Mouse (Mus musculus): Measurements from ENCODE around the gene Olfr432. TPM values are rescaled to one million over a fixed set of nuclear protein-coding genes. Genes with fewer than 3 reads are reported as not detected.

The Olfr432 gene
- polyA plus RNA-seq, 1 experiment from 2014 or later, result not detected

DNA sequence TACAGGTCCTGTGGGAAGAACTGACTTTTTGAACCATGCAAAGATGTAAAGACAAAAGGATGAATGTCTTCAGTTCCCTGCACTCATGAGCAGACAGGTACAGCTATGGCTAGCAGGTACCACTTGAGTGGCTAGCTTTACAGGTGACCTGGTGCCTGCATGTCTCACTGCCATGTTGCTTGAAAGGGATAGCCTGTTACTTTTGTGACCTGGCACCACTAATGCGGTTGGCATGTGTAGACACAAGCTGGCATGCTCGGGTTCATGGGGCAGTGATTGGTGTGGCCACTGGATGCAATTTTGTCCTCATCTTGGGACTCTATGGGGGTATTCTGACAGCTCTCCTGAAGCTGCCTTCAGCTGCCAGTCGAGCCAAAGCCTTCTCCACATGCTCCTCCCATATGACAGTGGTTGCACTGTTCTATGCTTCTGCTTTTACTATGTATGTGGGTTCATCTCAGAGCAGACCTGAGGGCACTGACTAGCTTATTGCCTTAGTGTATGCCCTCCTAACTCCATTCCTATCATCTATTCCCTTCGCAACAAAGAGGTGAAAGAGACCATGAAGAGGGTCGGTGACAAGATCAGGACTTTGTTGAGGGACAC lies 3.0 kb downstream of the Olfr432 start:
- DNase-seq (ENCODE audit: low spot score), result no peak
- WGBS, result 84% methylated on average over 5 of the region's 5 CpGs
- H3K27me3 ChIP-seq (ENCODE audit: low read depth, poor library complexity, severe bottlenecking), result no peaks in the 10 kb centered on the region

DNA sequence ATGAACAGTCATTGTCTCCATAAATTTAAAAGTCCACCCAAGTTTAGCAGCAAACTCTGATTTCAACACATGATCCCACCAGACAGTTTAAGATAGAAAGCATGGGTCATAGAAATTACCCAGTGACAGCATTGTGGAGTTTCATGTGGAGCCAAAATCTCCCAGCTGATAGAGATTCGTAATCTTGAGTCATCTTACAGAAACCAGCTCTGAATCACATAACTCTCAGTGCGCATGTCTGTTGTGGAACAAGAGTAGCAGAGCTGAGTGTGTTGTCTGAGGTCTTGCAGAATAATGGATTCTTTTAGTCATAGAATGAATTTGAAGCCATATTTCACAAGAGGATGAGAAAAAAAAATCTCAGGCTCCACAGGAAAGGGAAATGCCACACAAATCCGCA lies 4.0 kb downstream of the Olfr432 start:
- no peaks in the 10 kb centered on the region for H3K27me3 ChIP-seq (ENCODE audit: low read depth, poor library complexity, severe bottlenecking)
- H3K9me3 ChIP-seq (replicated peaks), result no peaks in the 10 kb centered on the region
- H3K36me3 ChIP-seq, result no peaks in the 10 kb centered on the region
- no peak overlapping the region for H3K4me3 ChIP-seq
- H3K27ac ChIP-seq, result no peak overlapping the region
- 90% methylated on average over 3 of the region's 3 CpGs for WGBS
- no peak for DNase-seq (ENCODE audit: low spot score)
- H3K4me1 ChIP-seq, result no peaks in the 10 kb centered on the region

More for the DNA sequence above, 3.0 kb downstream of the Olfr432 start:
- Histone ChIP-seq H3K9me3 (replicated peaks) (no peaks in the 10 kb centered on the region), H3K4me3 (no peak overlapping the region), H3K36me3 (no peaks in the 10 kb centered on the region), H3K4me1 (no peaks in the 10 kb centered on the region), H3K27ac (no peak overlapping the region)

DNA sequence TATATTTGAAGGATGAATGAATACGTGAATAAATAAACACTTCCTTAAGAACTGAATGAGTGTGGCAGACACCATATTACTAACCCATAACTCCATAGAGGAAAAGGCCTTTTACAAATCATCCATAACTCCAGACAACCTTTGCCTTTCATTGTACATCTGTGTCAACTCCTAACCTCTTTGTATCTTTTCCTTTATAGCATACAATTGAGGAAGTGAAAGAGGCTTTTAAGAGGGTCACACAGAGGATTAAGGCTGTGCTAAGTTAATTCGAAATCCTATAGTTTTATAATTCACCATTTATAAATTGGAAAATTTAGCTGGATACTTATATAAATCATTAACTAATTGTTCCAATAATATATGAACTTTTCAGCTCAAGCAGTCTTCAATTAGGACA lies 6.2 kb downstream of the Olfr432 start:
- no peak for DNase-seq (ENCODE audit: low spot score)
- H3K27me3 ChIP-seq (ENCODE audit: low read depth, poor library complexity, severe bottlenecking), result no peaks in the 10 kb centered on the region
- no peaks in the 10 kb centered on the region for H3K36me3 ChIP-seq
- H3K9me3 ChIP-seq (replicated peaks), result no peaks in the 10 kb centered on the region
- H3K27ac ChIP-seq, result no peak overlapping the region
- no peaks in the 10 kb centered on the region for H3K4me1 ChIP-seq
- H3K4me3 ChIP-seq, result no peak overlapping the region
- 88% methylated on average over 2 of the region's 2 CpGs for WGBS

DNA sequence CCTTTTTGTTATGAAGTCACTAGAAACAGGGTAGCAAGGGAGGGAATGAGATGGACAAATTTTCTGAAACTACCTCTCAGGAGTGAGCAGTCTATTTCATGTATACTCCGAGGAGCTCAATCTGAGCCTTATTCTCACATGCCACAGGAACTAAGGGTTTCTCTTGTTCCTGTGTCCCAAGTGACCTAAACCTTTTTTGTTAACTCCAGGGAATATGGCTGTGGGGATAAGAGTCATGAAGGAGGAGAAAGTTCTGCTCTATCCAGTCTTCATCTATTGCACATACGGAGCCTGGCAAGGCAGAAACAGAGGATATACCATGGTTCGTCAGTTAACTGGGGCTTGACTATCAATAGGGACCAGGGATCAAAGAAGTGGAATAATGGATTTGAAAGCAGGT lies 17.3 kb downstream of the Olfr432 start, which contains the start of gene Olfr430:
Gene Olfr430, plus strand, starts transcription at position 301 of the 400 bp plus-strand sequence.
- Histone ChIP-seq H3K27ac (no peak within 1 kb of the TSS), H3K4me1 (no peaks in the 10 kb centered on the region)
- WGBS, result 95% methylated on average over 3 of the region's 3 CpGs

DNA sequence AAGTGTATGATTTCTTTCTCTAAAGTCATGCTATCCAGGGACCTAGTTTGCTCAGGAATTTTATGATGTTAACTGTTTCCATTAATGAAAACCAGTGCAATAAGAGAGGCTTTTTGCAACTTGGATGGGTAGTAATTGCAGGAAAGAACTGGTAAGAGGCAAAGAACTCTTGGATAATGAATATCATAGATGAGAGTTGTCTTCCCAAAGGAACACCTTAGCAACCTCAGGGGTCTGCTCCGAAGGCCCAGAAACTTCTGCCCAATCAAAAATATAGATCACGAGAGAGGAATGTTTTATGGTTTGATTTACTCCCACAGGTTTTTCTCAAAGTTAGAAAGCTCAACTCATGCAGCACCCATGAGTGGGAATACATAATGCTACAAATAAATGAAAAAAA lies 35.0 kb downstream of the Olfr432 start, which contains the start of gene Olfr429:
Gene Olfr429, plus strand, starts transcription at position 301 of the 400 bp plus-strand sequence.
- Histone ChIP-seq H3K4me1 (no peaks in the 10 kb centered on the region), H3K9me3 (replicated peaks) (no peaks in the 10 kb centered on the region), H3K27ac (no peak within 1 kb of the TSS), H3K4me3 (no peak within 1 kb of the TSS), H3K27me3 (ENCODE audit: low read depth, poor library complexity, severe bottlenecking) (no peaks in the 10 kb centered on the region), H3K36me3 (no peaks in the 10 kb centered on the region)
- DNase-seq (ENCODE audit: low spot score), result no peak
- 95% methylated on average over 2 of the region's 2 CpGs for WGBS

More for the DNA sequence above, 17.3 kb downstream of the Olfr432 start, which contains the start of gene Olfr430:
- H3K9me3 ChIP-seq (replicated peaks), result no peaks in the 10 kb centered on the region
- no peak within 1 kb of the TSS for H3K4me3 ChIP-seq
- H3K27me3 ChIP-seq (ENCODE audit: low read depth, poor library complexity, severe bottlenecking), result no peaks in the 10 kb centered on the region
- no peak for DNase-seq (ENCODE audit: low spot score)
- no peaks in the 10 kb centered on the region for H3K36me3 ChIP-seq

GRCm38 (mm10) chr1:174096591-174096990 lies 47.6 kb downstream of the Olfr432 start, which contains the start of gene Olfr427:
Olfr427 (plus strand) TSS chr1:174096891.
- Histone ChIP-seq H3K4me1 (no peaks in the 10 kb centered on the region), H3K4me3 (no peak within 1 kb of the TSS), H3K27me3 (ENCODE audit: low read depth, poor library complexity, severe bottlenecking) (no peaks in the 10 kb centered on the region), H3K9me3 (replicated peaks) (no peaks in the 10 kb centered on the region), H3K27ac (no peak within 1 kb of the TSS), H3K36me3 (no peaks in the 10 kb centered on the region)
- no peak for DNase-seq (ENCODE audit: low spot score)
- 93% methylated on average over 1 of the region's 1 CpGs for WGBS

DNA sequence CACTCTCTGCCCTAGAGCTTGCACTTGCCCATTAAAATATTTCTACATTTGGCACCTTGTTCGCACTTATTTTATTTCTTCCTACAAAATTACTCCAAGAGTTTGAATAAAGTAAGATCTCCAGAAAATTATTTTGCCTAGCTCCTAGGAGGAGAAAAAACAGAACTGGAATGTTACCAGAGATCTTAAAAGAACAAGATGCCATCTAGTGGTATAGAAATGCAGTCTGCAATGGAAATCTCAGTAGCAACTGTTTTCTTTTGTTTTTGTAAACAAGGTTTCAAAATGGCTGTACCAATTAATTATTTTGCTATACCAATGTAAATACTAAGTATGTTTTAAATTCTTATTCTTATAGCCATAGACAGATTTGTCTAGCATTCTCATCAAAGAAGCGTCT lies 54.7 kb downstream of the Olfr432 start:
- no peak overlapping the region for H3K4me3 ChIP-seq
- H3K27ac ChIP-seq, result no peak overlapping the region
- DNase-seq (ENCODE audit: low spot score), result no peak
- WGBS, result 58% methylated on average over 2 of the region's 2 CpGs
- no peaks in the 10 kb centered on the region for H3K36me3 ChIP-seq
- H3K4me1 ChIP-seq, result no peaks in the 10 kb centered on the region
- H3K9me3 ChIP-seq (replicated peaks), result no peaks in the 10 kb centered on the region
- H3K27me3 ChIP-seq (ENCODE audit: low read depth, poor library complexity, severe bottlenecking), result no peaks in the 10 kb centered on the region

Other genes starting within 250 kb of the Olfr432 start
- gene Ifi211, start 136.2 kb upstream of the Olfr432 start, polyA plus RNA-seq (2016; fragmentation: Nextera tagmentation; extraction: Ambion mirVana), result 0.19 TPM in 1 of 2 replicates, not detected in the other
- 0.43 TPM in 1 of 2 replicates, not detected in the other for gene Mndal, start 106.7 kb upstream of the Olfr432 start, polyA plus RNA-seq (2016; fragmentation: Nextera tagmentation; extraction: Ambion mirVana)
- not detected in 2 replicates for gene Ifi203, start 106.5 kb upstream of the Olfr432 start, polyA plus RNA-seq (2016; fragmentation: Nextera tagmentation; extraction: Ambion mirVana)
- not detected in 2 replicates for gene Ifi202b, start 66.5 kb upstream of the Olfr432 start, polyA plus RNA-seq (2016; fragmentation: Nextera tagmentation; extraction: Ambion mirVana)
- not detected in 2 replicates for gene Ifi205, start 17.4 kb upstream of the Olfr432 start, polyA plus RNA-seq (2016; fragmentation: Nextera tagmentation; extraction: Ambion mirVana)
- not detected in 2 replicates for gene Olfr433, start 8.5 kb upstream of the Olfr432 start, polyA plus RNA-seq (2016; fragmentation: Nextera tagmentation; extraction: Ambion mirVana)
- not detected in 2 replicates for gene Olfr430, start 17.4 kb downstream of the Olfr432 start, polyA plus RNA-seq (2016; fragmentation: Nextera tagmentation; extraction: Ambion mirVana)
- gene Olfr429, start 35.1 kb downstream of the Olfr432 start, polyA plus RNA-seq (2016; fragmentation: Nextera tagmentation; extraction: Ambion mirVana), result not detected in 2 replicates
- gene Olfr427, start 47.7 kb downstream of the Olfr432 start, polyA plus RNA-seq (2016; fragmentation: Nextera tagmentation; extraction: Ambion mirVana), result not detected in 2 replicates
- not detected in 2 replicates for gene Olfr231, start 72.0 kb downstream of the Olfr432 start, polyA plus RNA-seq (2016; fragmentation: Nextera tagmentation; extraction: Ambion mirVana)
- not detected in 2 replicates for gene Olfr424, start 82.3 kb downstream of the Olfr432 start, polyA plus RNA-seq (2016; fragmentation: Nextera tagmentation; extraction: Ambion mirVana)
- gene Olfr420, start 106.4 kb downstream of the Olfr432 start, polyA plus RNA-seq (2016; fragmentation: Nextera tagmentation; extraction: Ambion mirVana), result not detected in 2 replicates
- 1.4 TPM in 2 replicates for gene Spta1, start 123.6 kb downstream of the Olfr432 start, polyA plus RNA-seq (2016; fragmentation: Nextera tagmentation; extraction: Ambion mirVana)
- not detected in 2 replicates for gene Olfr419, start 202.9 kb downstream of the Olfr432 start, polyA plus RNA-seq (2016; fragmentation: Nextera tagmentation; extraction: Ambion mirVana)